Mouse (Mus musculus) brain, embryonic 14.5 days (tissue): Measurements from ENCODE around the gene Cort. TPM values are rescaled to one million over a fixed set of nuclear protein-coding genes. Genes with fewer than 3 reads are reported as not detected.
A peak's percentile ranks its signal among the peaks of the same experiment; 100 is the strongest.

Experiments
- DNase-seq: peaks from one replicate; pipeline ENCODE4 v3.0.0-alpha.2; 2011; ENCODE audit warnings: low read depth
- CTCF ChIP-seq: fragments of 200-500 bp; IDR thresholded peaks from 2 replicates; pipeline ENCODE4 v1.5.1; 2012; ENCODE audit warnings: inconsistent platforms, mild to moderate bottlenecking, moderate library complexity, borderline replicate concordance; ENCODE audit not compliant: insufficient read depth, insufficient read length; ENCODE audit errors: extremely low read depth
- POLR2A ChIP-seq: fragments of 200-500 bp; IDR thresholded peaks from 2 replicates; pipeline ENCODE4 v1.6.1; 2012; ENCODE audit warnings: mild to moderate bottlenecking, inconsistent platforms, borderline replicate concordance; ENCODE audit not compliant: poor library complexity, insufficient read depth, insufficient read length, severe bottlenecking; ENCODE audit errors: extremely low read depth
- polyA plus RNA-seq: library from polyadenylated mRNA; depleted of rRNA; stranded (reverse); fragments of >200 nt; gene quantifications from 2 replicates; pipeline ENCODE4 v1.2.3, GENCODE M21; 2012; rRNA removed

The Cort gene
- polyA plus RNA-seq, 1 experiment, result 0.46 TPM

GRCm38 (mm10) chr4:149085381-149085780 lies 41.2 kb downstream of the Cort start:
- DNase-seq, result no peak
- no peak for TF ChIP-seq CTCF
- TF ChIP-seq POLR2A, result no peak

DNA sequence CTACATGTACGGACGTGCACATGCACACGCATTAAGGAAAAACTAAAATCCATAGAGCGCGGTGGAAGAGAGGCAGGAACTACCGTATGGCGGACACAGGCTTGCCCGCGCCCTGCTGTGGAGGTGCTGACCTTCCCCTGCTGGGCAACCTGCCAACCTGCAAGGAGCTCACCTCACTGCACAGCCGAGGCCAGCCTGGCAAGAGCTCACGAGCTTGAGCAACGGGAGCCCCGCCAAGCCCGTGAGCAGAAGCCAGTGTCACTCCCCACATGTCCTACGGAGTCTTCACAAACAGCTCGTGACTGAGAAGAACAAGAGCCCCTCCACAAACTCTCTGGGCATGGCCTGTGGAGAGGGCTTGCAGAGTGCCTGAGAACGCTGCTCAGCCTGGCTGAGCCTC lies 45.0 kb downstream of the Cort start:
- DNase-seq, result peak; percentile 70
- TF ChIP-seq CTCF (no peak), POLR2A (no peak)

- DNase-seq, result no peak
- TF ChIP-seq POLR2A, result no peak
- no peak for TF ChIP-seq CTCF
These were observed 46.5 kb downstream of the Cort start for GRCm38 (mm10) chr4:149080111-149080510.

- TF ChIP-seq CTCF (no peak), POLR2A (no peak)
- DNase-seq, result no peak
These were observed 46.9 kb downstream of the Cort start for GRCm38 (mm10) chr4:149079629-149080028.

DNA sequence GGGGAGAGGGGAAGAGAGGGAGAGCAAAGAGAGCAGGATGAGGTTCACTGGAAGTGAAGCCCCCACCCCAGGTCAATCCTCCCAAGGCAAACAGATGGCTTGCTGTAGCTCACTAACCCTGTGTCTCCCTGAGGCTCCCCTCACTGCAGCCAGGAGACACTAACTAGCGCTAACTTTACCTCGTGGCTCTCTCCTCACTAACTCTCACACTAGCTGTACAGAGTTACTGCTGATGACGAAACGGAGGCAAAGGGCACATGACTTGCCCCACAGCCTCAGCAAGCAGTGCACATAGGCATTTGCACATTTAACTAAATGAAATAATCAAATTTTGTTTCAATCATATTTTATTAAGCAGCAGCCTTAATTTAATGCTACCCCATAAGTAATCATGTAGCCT lies 48.3 kb downstream of the Cort start:
- no peak for TF ChIP-seq POLR2A
- TF ChIP-seq CTCF, result no peak
- DNase-seq, result no peak

GRCm38 (mm10) chr4:149075871-149076575 lies 50.5 kb downstream of the Cort start:
- peak; percentile 89 for DNase-seq
- peak; percentile 78 for TF ChIP-seq CTCF
- TF ChIP-seq POLR2A, result no peak

GRCm38 (mm10) chr4:149075073-149075472 lies 51.5 kb downstream of the Cort start:
- TF ChIP-seq CTCF (no peak), POLR2A (no peak)
- DNase-seq, result no peak

Other genes with a start within 250 kb of the Cort start
- 27.8 and 35.1 TPM in 2 replicates for gene Pex14, start 26.9 kb downstream of the Cort start, polyA plus RNA-seq
- gene Dffa, start 22.6 kb downstream of the Cort start, polyA plus RNA-seq, result 28.3 and 28.5 TPM in 2 replicates
- gene Cenps, start 10.9 kb upstream of the Cort start, polyA plus RNA-seq, result 15.1 and 20.2 TPM in 2 replicates
- gene Pgd, start 40.0 kb upstream of the Cort start, polyA plus RNA-seq, result 94.0 and 107 TPM in 2 replicates
- gene Kif1b, start 180.9 kb upstream of the Cort start, polyA plus RNA-seq, result 189 and 232 TPM in 2 replicates